Mouse (Mus musculus) embryo, embryonic 11.5 days (tissue): ENCODE measurements around the gene Nlrc3.
"Not testable (repeated sequence)": the region's sequence is repeated elsewhere in the genome, so short reads cannot be mapped to it uniquely, and the experiment has no call there.

ENCODE experiments used
- DNase-seq: peaks from one replicate; pipeline ENCODE4 v3.0.0-alpha.2; 2012; ENCODE audit warnings: low read depth, low spot score

Nlrc3 gene

DNA sequence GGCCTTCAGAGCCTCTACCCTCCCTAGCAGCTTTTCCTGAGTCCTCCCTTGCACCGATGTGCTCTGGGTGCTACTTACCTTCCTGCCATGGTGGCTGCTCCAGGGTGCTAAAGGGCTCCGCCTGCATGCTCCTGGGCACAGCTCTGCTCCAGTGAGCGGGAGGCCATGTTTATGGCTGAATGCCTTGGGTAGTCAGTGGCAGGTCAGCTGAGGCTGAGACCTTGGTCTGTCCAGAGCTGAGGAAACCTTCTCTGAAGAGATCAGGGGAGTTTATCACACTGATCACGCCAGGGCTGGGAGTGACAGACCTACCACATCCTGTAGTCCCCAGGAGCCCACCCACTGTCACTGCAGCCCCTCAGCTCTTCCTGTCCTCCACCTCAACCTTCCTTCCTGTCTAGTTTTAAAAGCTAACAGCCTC is at the start of gene Nlrc3:
Nlrc3 (minus strand) TSS at position 382 of the 421 bp plus-strand sequence.
- DNase-seq: no peak

DNA sequence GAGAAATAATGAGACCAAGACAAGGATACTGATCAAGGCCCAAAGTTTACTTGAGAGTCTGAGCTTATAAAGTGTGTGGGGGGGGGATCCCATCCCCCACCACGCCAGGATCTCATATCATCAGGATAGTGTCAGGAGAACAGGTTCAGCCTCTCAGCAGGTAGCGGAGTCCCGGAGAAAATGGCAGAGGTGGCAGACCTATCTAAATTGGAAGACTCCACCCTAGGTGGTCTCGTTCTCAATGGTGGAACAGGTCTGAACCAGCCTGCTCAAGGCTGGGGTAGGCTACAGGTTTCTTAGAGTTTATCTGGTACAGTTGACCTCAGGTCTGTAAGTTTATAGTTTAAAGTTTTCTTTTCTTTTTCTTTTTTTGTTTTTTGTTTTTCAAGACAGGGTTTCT is 46.3 kb upstream of the Nlrc3 start:
- DNase-seq: no peak

DNA sequence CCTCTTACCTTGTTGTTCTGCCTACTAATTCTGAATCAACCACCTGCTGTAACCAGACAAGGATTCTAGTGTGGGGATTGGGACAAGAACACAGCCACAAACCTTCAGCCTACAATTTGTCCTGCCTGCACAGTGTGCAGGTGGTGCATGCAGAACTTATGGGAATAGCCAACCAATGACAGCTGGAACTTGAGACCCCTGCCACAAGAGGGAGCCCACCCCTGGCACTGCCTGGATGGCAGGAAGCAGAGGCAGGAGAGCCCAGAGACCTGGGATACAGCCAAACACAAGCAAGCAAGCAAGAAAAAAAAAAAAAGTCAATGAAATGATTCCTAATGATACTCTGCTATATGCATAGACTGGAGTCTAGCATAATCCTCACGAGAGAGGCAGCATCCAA is 44.8 kb upstream of the Nlrc3 start:
- no peak for DNase-seq

DNA sequence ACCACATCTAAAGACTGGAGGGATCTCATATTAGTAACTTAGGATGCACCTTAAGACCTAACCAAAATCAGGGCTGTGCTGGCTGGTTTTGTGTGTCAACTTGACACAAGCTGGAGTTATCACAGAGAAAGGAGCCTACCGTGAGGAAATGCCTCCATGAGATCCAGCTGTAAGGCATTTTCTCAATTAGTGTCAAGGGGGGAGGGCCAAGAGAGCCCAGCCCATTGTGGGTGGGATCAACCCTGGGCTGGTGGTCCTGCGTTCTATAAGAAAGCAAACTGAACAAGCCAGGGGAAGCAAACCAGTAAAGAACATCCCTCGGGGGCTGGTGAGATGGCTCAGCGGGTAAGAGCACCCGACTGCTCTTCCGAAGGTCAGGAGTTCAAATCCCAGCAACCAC is 41.0 kb upstream of the Nlrc3 start:
- DNase-seq: not testable (repeated sequence)

DNA sequence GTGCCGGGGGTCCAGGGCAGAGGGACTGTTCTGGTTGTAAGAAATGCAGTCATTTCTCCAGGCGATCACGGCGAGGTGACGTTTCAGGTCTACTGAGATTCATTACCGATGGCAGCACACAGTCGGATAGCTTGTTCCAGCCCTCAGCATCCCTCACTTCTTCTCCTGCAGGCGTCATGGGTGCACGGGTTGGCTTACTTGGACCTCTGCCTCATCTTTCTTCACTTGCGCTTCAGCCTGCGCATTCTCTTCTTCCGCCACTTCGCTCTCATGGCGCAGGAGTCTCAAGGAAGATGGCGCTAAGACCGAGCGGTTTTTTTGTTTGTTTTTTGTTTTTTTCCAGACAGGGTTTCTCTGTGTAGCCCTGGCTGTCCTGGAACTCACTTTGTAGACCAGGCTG is 40.4 kb upstream of the Nlrc3 start:
- DNase-seq: not testable (repeated sequence)

DNA sequence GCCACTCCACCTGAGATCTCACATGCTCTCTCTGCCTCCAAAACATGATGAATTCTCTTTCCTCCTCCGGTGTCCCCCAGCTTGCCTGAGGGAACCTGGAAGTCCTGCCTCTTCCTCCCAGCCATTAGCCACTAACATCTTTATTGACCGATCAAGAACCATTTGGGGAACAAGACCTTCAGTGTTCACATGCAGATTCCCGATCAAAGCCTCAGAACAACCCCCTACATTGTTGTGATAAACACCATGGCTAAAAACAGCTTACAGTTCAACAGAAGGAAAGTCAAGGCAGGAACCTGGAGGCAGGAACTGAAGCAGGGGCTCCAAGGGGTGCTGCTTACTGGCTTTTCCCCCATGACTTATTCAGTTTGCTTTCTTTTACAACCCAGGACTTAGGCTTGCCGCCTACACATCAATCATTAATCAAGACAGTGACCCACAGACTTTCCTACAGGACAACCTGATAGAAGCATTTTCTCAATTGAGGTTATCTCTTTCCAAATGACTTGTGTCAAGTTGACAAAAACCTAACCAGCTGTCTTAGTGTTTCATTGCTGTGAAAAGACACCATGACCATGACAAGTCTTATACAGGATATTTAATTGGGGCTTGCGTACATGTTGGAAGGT is 37.7 kb upstream of the Nlrc3 start:
- no peak for DNase-seq

DNA sequence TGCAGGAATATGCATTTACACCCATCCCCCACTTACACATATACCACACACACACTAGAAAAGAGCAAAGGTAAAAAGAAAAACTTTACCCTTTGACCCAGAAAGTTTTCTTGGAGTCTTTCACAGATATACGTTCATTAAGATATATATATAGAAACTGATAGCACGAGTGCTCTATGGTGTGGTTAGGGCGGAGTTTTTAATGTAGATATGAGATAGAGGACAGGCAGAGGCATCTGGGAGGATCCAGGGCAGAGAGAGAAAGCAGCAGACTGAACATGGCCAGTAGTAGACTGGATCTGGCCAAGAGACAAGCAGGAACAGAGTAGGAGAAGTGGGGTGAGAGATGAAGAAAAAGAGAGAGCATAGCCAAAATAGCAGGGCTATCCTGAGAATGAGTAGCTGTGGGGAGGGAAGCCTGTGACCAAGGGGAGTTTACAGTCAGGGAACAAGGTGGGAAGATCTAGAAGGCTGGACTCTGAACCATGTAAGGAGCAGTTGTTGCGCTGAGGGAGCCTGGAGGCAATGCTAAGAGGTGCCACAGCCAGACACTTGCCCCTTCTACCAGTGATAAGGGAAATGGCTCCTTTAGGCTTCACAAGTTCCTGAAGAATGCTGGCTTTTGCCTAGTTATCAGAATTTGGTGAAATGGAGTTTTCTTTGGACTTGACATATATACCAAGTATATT is 36.6 kb upstream of the Nlrc3 start:
- DNase-seq: no peak

DNA sequence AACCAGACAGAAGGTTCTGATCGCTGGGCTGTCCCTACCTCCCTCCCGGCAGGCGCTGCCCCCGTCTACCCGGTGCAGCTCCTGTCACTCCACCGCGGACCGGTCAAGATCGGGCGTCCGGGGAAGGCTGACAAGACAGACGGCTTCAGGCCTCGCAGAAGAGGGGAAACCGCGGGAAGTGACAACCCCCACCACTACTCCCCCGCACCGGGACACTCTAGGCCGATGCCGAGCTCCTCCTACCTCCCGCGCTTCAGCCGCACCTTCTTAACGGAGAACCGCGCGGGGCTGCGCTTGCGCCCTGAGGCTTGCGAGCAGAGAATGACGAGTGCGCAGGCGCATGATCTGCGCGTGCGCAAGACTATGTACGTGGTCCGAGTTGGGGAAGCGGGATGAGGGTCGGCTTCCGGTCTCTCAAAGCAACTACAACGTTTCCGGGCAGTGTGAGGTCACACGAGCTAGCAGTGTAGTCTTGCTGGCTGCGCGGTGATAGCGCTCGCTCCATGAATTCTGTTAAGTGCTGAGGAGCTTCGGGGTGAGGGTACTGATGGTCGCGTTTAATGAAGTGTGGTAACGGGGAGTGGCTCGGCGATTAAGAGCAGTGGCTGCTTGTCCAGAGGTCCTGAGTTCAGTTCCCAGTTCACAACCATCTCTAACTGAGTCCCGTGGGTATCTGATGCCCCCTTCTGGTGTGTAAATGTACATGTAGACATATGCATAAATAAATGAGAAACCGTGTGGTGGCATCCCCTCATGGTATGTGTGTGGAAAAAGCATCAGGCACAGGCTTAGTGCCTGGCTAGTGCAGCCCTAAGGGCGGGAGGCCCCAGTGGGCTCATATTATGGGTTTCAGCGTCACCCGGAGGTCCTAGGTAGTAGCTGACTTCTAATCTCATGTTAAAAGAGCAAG is 27.3 kb upstream of the Nlrc3 start, which contains the start of gene Slx4:
Slx4 (minus strand) TSS at position 282 of the 910 bp plus-strand sequence.
- DNase-seq: peak; percentile 99

DNA sequence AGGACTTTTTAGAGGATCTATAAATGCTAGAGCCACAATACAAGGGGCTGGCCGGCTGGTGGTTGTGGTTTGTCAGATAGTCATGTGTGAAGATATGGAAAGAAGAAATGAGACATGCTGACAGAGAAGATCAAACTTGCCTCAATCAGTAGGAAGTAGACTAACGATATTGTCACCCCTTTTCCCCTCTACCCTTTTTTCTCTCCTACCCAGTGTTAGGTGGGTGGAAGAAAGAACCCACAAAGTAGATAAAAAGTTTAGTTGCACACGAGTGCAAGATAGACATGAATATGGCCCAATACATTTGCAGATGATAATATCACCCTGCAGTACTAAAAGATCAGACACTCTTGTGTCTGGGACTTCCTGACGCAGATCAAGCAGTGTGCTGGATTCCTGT is 12.0 kb upstream of the Nlrc3 start:
- DNase-seq: no peak

DNA sequence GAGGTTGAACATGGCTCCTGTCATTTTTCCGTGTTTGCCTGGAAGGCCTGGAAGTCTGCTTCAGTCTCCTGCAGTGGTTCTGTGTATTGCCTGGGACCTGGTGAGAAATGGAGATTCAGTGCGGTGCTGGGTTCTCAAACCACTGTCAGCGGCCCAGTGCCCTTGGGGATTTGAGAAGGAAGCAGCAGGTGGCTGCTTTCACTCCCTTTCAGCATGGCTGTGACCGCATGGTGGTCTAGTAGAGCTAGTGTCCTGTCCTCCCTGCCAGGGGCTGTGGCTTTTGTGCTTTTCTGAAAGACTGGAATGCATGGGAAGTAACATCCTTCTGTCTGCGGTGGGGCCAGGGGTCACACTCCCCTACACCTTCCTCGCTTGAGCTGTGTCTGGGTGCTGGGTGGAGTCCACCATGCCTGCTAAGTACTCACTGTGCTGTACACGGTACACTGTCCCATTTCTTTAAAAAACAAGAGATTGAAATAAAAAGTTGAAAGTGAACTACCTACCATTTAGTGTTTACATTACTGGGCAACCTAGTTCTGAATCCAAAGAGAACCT is 6.8 kb upstream of the Nlrc3 start:
- no peak for DNase-seq

DNA sequence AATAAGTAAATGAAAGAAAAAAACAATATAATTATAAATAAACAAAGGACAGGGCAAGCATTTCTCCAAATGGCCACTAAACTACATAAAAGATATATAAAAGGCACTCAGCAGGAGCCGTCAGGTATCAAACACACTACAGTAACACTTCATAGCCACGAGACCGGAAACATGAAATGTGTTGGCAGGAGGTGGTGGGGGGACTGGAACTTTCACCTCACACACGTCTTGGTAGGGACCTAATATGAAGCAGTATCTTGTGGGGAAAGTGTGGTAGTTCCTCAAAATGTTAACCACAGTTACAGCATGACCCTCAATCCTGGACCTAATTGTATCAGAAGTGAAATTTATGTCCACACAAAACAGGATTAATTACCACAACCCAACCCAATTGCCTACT is 5.7 kb upstream of the Nlrc3 start:
- no peak for DNase-seq

DNA sequence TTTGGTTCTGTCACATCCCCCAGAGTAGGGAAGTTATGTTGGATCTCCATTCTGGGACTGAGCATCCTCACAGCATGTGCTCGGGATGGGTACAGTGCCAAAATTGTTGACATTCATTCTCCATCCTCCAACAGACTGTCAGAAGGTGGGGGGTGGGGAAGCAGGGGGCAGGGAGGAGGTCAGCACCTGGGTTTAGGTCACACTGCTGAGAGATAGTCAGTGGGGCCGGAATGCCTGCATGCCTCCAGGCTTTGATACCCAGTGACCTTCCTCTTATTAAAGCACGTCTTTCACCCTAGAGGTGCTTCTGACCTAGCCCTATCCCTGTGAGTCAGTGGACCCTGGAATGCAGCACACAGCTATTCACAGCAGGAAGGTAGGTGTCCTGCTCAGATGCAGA is 280 bp upstream of the Nlrc3 start:
- no peak for DNase-seq

DNA sequence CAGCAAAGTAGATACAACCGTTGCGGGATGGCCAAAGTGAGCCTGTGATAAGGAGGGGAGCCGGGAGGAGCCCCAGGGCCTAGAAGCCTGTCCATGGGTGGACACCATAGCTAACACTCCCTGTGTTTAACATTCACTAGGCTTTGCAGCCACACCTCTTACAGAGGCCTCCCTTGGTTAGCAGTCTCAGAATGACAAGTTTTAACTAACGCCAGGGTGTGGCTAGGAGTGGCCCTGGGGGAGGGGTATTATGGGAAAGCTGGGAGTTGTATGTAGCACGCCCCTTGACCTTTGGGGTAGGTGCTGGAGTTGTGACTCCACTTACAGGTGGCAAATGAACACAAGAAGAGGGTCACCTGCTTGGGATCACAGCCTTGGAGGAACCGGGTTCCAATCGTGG is 774 bp downstream of the Nlrc3 start:
- DNase-seq: no peak

DNA sequence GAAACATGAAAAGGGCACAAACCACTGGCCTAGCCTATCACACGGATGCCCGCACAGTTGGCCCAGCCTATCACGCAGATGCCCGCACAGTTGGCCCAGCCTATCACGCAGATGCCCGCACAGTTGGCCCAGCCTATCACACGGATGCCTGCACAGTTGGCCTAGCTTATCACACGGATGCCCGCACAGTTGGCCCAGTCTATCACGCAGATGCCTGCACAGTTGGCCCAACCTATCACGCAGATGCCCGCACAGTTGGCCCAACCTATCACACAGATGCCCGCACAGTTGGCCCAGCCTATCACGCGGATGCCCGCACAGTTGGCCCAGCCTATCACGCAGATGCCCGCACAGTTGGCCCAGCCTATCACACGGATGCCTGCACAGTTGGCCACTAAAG is 2.0 kb downstream of the Nlrc3 start:
- not testable (repeated sequence) for DNase-seq

DNA sequence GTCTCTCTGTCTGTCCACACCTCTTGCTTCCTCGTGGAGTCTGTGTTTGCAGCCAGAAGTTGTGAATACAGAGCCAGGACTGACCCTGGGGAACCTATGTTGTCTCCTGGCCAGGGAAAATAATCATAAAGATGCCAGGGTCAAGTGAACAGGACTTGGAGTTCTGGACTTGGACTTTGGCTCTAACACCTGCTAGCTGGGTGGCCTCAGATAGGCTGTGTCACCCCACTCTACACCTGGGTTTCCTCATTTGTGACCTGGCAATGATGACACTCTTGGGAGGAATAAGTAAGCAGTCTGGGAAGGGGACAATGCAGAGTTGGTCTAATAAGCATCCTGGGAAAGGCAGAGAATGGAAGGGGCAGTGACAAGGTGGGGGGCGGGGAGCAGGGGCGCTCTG is 10.9 kb downstream of the Nlrc3 start:
- no peak for DNase-seq

DNA sequence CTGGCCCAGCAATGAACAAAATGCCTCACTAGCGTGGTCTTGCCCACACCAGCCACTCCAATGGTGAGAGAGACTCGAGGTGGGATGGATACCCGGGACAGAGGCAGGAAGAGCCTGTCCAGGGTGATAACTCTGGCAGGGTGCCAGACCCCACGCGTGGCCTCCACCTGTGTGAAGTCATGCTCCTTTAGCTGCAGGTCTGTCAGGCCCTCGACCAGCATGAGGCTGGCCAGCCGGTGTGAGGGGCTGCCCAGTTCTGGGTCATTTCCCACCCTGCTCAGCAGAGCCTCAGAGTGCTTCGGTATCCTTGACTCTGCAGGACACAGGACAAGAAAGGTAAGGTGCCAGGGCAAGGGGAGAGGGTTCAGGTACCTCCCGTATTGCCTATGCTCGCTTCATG is 11.4 kb downstream of the Nlrc3 start:
- DNase-seq: no peak

DNA sequence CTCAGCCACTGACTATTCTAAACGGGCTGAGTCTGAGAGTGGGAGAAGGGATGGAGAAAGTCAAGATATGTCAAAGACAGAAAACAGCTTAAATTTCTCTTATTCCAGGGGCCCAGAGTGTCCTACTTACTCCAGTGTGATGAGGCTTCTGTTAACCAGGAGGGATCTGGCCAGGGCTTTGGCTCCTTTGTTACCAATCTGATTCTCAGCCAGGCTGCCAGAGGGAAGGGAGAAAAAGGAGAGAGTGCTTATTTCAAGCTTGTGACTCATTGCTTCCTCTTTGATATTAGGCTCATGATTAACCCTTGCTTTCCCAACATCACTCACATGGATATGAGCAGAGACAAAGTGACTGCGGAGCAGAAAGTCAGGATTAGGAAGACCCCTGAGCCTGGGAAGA is 17.2 kb downstream of the Nlrc3 start:
- no peak for DNase-seq

DNA sequence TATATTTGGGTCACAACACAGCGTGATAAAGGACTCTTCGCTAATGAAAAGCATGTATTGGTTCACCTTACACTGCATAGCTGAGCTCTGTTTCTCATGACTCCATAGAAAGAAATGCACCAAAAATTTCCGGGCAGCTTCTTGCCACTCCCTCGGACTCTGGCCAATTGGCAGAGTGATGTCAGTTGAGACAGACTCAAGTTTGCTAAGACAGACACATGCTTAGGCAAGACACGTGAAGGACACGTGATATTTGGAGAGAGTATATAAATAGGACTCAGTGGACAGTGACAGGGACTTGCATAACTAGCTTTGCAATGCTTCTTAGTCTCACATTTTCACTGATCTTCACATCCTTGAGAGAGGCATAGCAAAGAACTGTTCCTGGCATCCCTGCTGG is 20.1 kb downstream of the Nlrc3 start:
- no peak for DNase-seq

DNA sequence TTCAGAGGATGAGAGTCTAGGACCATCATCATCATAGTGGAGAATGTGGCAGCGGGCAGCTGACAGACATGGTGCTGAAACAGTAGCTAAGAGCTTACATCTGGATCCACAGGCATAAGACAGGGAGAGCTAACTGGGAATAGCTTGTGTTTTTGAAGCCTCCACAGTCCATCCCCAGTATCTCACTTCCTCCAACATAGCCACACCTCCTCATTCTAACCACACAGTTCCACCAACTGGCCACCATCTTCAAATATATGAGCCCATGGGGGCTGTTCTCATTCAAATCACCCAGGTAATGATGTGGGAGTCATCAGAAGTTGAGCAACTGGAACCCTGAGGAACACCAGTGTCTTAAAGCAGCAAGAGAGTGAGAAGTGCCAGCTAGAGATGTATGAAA is 25.3 kb downstream of the Nlrc3 start:
- DNase-seq: no peak

DNA sequence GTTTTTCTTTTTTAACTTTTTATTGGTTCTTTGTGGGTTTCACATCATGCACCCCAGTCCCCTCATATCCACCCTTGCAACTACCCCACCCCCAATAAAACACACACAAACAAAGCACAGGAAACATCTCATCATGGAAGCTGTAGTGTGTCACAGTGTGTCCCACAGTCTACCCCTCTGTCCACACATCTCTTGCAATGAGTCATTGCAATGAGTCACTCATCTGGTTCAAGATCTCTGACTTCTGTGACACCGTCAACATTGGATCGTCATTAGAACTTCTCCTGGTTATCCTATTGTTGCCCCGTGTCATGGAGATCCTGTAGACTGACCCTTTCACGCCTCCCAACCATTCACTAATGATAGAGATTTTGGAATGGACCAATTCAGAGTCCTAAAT is 41.7 kb downstream of the Nlrc3 start:
- no peak for DNase-seq

DNA sequence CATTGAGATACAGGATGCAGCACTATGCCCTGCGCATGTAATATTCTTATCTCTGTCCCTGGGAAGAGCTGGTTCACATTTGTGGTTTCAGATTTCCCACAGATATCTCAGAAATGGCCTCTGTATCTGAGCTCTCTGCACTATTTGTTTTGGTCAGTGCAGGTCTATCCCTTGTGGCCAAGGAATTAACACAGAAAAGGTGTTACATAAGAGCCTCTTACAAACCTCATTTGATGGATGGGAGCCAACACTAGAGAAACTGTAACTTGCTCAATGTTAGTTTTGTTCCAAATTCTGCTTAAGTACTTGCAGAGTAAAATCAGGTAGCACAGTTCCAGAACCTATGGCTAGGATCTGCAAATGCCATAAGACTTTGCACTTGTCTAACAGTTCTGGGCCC is 42.3 kb downstream of the Nlrc3 start:
- no peak for DNase-seq

DNA sequence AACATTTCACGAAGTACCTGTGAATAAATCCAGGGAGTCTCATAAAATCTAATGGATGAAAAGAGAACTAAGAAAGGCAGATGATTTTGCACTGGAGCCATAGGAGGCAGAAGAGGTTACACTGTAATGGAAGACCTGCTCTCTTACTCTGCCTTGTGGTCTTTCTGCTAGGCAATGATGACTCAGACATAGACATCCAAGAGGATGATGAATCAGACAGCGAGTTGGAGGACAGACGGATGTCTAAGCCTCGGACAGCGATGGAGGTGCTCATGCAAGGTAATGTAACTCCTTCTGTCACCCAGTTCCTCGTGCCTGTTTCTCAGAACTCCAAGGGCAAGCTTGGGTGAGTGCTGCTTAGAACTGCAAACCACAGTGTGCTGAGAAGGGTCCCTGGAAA is 42.9 kb downstream of the Nlrc3 start:
- no peak for DNase-seq
